Mouse (Mus musculus): ENCODE data around the gene Stra6l. TPM values are rescaled to one million over a fixed set of nuclear protein-coding genes. Genes with fewer than 3 reads are reported as not detected.

Gene Stra6l
- polyA plus RNA-seq, 1 experiment from 2014 or later = not detected

DNA sequence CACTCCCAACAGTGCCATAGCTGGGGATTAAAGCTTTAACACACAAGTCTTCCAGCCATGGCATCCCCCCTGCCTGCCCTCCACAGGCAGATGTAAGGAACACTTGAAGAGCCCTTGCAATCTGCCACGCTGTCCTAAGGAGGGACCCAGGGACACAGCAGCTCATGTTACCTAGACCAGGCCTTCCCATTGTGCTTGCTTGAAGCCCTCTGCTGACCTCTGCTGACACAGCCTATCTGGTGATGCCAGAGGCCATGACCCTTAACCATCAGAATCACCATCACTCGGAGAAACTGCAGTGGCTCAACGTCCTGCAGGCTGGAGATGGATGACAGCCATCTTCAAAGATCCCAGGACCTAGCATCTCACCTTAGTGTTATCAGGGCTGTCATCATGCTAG, 26.5 kb upstream of the Stra6l start:
- Histone ChIP-seq H3K27me3 (peaks cover 70% of the 10 kb centered on the region), H3K9ac (no peak overlapping the region), H3K4me3 (no peak overlapping the region), H3K4me1 (peaks cover 28% of the 10 kb centered on the region), H3K27ac (no peak overlapping the region), H3K4me2 (no peak overlapping the region), H3K9me3 (no peaks in the 10 kb centered on the region), H3K36me3 (no peaks in the 10 kb centered on the region)
- ATAC-seq (ENCODE audit: insufficient number of reproducible peaks, insufficient read depth, low FRiP score, low TSS enrichment, low read depth) = no peak
- WGBS = 19% methylated on average over 3 of the region's 3 CpGs

DNA sequence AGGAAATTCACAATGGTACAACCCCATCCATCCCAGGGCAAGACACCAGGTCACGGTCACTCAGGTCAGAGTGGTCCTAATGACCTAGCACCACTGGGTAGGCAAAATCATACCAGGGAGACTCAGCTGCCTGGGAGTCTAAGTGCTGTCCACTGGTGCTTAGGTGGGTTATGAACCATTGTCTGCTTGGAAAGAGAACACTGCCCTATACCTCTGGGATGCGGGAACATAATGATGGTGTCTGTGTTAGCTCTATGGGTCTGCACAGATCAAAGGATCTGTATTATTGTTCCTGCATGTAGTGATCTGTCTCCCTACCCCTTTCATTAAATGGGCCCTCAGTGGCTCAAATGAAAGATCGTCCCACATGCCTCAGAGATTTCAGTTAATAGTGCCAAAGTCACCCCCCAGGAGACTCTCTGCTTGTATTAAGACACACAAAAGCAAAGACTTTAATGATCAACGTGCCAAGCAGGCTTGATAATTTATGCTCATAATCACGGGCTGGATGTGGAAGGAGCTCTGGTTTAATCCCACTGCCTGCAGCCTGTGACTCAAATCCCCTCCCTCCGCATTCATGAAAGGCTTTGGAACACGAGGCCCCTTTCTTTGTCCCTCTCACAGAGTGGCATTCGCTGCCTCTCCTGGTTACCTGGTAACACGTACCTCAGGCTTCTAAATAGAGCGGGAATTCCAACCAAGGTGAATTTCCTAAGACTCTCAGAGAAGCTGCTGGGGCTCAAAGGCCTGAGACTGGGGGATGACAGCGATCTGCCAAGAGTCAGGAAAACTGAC, 25.5 kb upstream of the Stra6l start:
- no peaks in the 10 kb centered on the region for H3K9me3 ChIP-seq
- H3K36me3 ChIP-seq = no peaks in the 10 kb centered on the region
- H3K9ac ChIP-seq = no peak overlapping the region
- H3K4me3 ChIP-seq = no peak overlapping the region
- ATAC-seq (ENCODE audit: insufficient number of reproducible peaks, insufficient read depth, low FRiP score, low TSS enrichment, low read depth) = no peak
- H3K4me2 ChIP-seq = no peak overlapping the region
- no peak overlapping the region for H3K27ac ChIP-seq
- H3K27me3 ChIP-seq = peaks cover 80% of the 10 kb centered on the region
- H3K4me1 ChIP-seq = peaks cover 28% of the 10 kb centered on the region
- WGBS = 26% methylated on average over 11 of the region's 11 CpGs

DNA sequence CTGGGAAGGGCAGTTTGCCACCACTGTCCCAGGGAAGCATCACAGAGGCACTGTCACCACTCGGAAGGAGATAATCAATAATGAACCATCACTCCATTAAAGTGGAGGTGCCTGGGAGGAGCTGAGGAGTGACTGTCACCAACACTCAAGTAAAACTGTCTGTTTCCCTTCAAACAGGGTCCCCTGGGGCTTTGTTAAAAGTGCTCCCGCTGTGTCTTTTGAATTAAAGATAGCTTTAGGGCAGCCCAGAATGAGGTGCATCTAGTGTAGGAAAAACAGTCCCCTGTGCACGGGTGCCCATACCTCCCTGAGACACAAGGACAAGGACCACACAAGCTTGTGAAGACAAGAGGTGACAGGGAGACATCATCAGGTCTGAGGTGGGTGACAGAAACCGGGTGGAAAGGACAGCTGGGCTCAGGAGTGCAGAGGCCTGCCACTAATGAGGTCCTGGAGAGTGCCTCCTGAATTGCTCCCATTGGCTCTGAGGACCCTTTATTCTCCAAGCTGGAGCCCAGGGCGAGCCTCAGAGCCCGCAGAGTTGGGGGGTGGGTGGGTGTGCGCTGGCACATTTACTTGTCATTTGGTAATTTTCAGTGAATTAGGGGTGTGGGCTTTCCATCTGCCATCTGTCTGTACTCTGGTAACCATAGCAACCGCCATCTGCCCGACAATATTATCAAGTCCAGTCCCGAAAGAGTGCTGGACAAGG, 24.3 kb upstream of the Stra6l start:
- H3K9ac ChIP-seq = no peak overlapping the region
- H3K4me2 ChIP-seq = no peak overlapping the region
- no peaks in the 10 kb centered on the region for H3K9me3 ChIP-seq
- no peak overlapping the region for H3K27ac ChIP-seq
- H3K4me1 ChIP-seq = peaks cover 18% of the 10 kb centered on the region
- H3K36me3 ChIP-seq = no peaks in the 10 kb centered on the region
- ATAC-seq (ENCODE audit: insufficient number of reproducible peaks, insufficient read depth, low FRiP score, low TSS enrichment, low read depth) = no peak
- 5% methylated on average over 10 of the region's 10 CpGs for WGBS
- peaks cover 88% of the 10 kb centered on the region for H3K27me3 ChIP-seq
- H3K4me3 ChIP-seq = no peak overlapping the region

DNA sequence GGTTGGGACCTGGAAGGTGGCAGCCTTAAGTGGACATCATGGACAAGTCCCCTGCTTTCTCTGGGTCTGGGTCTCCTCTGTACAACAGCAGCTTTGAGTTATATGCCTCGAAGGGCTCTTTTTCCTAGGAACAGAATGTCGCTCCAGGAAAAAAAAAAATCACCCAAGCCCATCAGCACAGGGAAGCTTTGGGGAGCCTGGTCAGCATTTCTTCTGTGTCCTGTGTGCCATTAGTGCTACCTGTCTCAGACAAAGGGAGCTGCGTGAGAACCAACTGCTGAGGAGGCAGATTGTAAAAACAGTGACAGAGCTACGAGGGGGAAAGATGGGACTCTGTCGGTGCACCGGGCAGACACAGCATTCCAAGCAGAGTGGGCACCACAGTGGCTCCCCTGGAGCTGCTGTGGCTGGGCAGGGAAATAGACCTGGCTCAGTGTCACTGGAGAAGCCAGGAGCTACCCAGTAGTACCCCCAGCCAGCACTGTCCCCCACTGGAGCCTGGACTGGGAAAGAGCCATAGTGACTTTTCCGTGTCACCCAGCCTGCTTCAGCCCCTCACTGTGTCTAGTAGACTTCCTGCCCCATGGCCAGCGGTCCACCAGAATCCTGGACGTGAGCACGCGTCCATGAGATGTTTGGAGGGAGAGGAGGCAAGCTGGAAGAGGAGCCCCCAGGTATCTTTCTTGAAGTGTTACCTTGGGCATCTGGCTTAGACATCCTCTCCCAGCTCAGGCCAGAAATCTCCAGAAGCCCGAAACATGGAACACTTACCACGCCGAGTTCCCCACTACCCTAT, 23.5 kb upstream of the Stra6l start:
- Histone ChIP-seq H3K36me3 (no peaks in the 10 kb centered on the region), H3K9me3 (no peaks in the 10 kb centered on the region), H3K9ac (no peak overlapping the region), H3K27ac (no peak overlapping the region), H3K4me3 (no peak overlapping the region), H3K4me2 (no peak overlapping the region), H3K27me3 (peaks cover 96% of the 10 kb centered on the region), H3K4me1 (peaks cover 10% of the 10 kb centered on the region)
- no peak for ATAC-seq (ENCODE audit: insufficient number of reproducible peaks, insufficient read depth, low FRiP score, low TSS enrichment, low read depth)
- 28% methylated on average over 14 of the region's 14 CpGs for WGBS

DNA sequence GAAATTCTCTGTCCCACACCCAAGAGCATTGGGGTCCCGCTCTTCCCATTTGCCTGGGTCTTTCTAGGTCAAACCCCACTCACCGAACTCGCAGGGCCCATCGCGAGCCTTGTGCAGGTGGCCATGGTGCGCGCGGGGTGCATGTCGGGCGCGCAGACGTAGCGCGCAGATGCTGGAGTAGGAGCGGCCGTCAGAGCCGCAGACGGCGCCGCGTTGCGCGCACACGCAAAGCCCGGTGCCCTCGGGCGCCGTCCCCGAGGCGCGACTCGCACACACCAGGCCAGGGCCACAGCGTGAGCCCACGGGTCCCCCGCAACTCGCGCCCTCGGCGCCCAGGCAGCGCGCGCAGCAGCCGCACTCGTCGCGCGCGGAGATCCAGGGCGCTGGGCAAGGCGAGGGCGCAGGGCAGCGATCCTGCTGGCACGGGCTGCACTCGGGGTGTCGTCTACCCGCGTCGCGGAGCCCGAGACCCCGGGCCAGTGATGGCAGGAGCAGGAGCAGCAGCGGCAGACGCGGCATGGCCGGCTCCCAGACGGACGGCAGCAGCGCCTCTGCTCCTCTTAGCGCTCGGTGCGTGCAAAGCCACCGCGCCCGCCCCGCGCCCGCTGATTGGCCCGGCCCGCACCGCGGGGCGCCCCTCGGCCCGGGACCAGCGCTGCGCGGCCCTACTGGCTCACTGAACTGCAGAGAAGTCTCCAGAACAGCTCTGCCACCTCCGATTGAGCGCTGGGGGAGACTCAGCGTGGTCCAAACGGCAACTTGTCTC, 22.0 kb upstream of the Stra6l start, which contains the start of gene Igfbpl1:
Gene Igfbpl1, minus strand, starts transcription at position 649 of the 766 bp plus-strand sequence.
- Histone ChIP-seq H3K36me3 (no peaks in the 10 kb centered on the region), H3K4me3 (peak within 1 kb of the TSS; percentile 48), H3K9me3 (no peaks in the 10 kb centered on the region), H3K27ac (no peak within 1 kb of the TSS), H3K9ac (peak within 1 kb of the TSS; percentile 46; the same call in 1 of the 2 replicates), H3K4me2 (peak within 1 kb of the TSS; percentile 81), H3K27me3 (peaks cover 98% of the 10 kb centered on the region), H3K4me1 (peaks cover 10% of the 10 kb centered on the region)
- WGBS = 2% methylated on average over 84 of the region's 91 CpGs
- no peak for ATAC-seq (ENCODE audit: insufficient number of reproducible peaks, insufficient read depth, low FRiP score, low TSS enrichment, low read depth)

DNA sequence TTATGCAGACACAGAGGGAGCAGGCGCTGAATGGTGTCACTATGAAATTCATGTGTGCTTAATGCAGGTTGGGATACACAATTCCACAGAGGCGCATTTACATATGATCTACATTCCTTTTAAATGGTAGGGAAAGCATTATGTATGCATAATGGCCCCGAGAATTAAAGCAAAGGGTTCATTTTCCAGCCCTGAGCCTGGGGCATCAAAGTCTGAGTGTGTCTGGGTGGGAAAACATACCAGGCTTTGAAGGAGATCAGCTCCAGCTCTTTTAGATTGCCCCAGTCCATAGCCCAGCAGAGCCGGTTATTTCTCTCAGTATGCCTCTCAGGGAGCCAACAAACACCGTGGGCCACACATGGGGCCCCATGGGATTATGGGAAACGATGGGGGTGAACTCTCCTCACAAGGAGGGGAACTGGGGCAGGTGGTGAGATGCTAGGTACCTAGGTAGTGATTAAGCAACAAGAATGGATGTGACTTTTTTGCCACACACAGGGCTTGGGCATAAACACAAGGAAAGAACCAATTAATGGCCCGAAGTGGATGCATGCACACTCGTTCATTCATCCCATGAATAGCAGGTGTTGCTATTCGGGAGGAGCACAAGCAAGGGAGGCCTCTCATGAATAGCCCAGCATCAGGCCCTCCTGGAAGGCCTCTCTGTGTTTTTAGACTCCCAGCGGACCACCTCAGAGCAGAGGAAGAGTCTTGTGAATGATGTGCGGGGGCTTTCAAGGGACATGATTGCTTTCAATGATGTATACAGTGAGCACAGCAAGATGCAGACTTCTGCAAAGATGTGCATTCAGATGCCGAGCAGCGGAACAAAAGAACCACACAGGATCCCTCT, 18.3 kb upstream of the Stra6l start:
- Histone ChIP-seq H3K4me2 (no peak overlapping the region), H3K9me3 (no peaks in the 10 kb centered on the region), H3K4me1 (peaks cover 10% of the 10 kb centered on the region), H3K27me3 (peaks cover 68% of the 10 kb centered on the region), H3K4me3 (no peak overlapping the region), H3K36me3 (no peaks in the 10 kb centered on the region), H3K27ac (no peak overlapping the region), H3K9ac (no peak overlapping the region)
- 52% methylated on average over 13 of the region's 13 CpGs for WGBS
- no peak for ATAC-seq (ENCODE audit: insufficient number of reproducible peaks, insufficient read depth, low FRiP score, low TSS enrichment, low read depth)

DNA sequence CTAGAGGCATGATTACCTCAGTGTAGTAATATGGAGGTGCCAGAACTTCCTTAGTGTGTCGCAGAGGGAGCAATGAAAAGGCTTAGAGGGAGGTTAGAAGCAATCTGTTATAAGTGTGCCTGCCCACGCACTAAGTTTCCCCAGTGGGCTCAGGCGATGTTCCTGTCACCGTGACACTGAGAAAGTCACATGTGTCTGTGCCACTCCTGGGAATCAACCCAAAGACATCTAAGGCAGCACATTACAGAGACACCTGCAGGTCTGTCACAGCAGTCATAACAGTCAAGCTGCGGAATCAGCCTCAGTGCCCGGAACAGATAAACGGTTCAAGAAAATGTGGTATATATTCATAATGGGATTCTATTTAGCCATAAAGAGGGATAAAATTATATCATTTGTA, 16.5 kb upstream of the Stra6l start:
- H3K4me3 ChIP-seq = no peak overlapping the region
- no peak overlapping the region for H3K9ac ChIP-seq
- no peak for ATAC-seq (ENCODE audit: insufficient number of reproducible peaks, insufficient read depth, low FRiP score, low TSS enrichment, low read depth)
- no peaks in the 10 kb centered on the region for H3K36me3 ChIP-seq
- no peak overlapping the region for H3K27ac ChIP-seq
- WGBS = 89% methylated on average over 7 of the region's 7 CpGs
- H3K4me1 ChIP-seq = no peaks in the 10 kb centered on the region; the same call in 1 of the 2 replicates
- peaks cover 49% of the 10 kb centered on the region for H3K27me3 ChIP-seq
- no peak overlapping the region for H3K4me2 ChIP-seq
- no peaks in the 10 kb centered on the region for H3K9me3 ChIP-seq

DNA sequence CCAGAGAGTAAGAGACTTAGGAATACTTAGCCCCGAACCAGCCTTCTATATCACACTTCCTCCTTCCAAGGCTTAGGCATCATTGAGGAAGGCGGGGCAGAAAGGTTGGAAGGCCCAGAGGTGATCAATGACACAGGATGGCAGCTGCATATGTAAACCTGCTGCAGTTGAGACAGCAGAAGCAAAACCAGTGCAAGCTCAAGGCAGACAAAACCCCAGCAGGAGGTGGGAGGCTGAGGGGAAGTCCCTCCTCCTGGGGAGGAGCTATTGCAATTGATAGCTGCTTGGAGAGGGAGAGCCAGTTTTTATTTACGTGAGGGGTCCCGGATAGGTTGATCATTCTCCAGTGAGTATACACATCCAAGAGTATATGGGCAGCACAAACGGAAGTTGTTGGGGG, 15.0 kb upstream of the Stra6l start:
- H3K4me3 ChIP-seq = no peak overlapping the region
- ATAC-seq (ENCODE audit: insufficient number of reproducible peaks, insufficient read depth, low FRiP score, low TSS enrichment, low read depth) = no peak
- WGBS = 40% methylated on average over 5 of the region's 5 CpGs

DNA sequence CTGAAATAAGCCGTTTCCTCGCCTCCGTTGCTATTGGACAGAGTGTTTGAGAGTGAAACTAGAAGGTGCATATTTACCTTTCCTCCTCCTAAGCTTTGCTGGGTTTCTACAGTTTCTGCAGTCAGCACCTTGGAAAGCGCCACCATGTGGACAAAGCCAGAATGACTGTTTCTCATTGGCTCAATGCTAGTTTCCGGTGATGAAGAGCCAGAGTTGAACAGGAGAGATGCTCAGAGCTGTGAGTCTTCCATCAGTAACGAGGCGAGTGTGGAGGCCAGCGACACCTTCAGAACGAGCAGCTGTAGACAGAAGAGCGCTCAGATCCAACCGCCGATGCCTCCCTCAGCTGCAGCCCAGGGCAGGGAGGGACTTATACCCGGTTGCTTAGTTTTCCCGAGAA, 4.1 kb upstream of the Stra6l start:
- H3K36me3 ChIP-seq = no peaks in the 10 kb centered on the region
- no peak overlapping the region for H3K4me2 ChIP-seq
- no peaks in the 10 kb centered on the region for H3K4me1 ChIP-seq
- H3K27ac ChIP-seq = no peak overlapping the region
- ATAC-seq (ENCODE audit: insufficient number of reproducible peaks, insufficient read depth, low FRiP score, low TSS enrichment, low read depth) = no peak
- H3K9me3 ChIP-seq = no peaks in the 10 kb centered on the region
- H3K9ac ChIP-seq = no peak overlapping the region
- 44% methylated on average over 14 of the region's 14 CpGs for WGBS
- H3K27me3 ChIP-seq = 0 out of 2 replicates have a peak, but pooled peaks cover 2% of the 10 kb centered on the region
- H3K4me3 ChIP-seq = no peak overlapping the region

More for the DNA sequence above, 15.0 kb upstream of the Stra6l start:
- H3K36me3 ChIP-seq = no peaks in the 10 kb centered on the region
- H3K27me3 ChIP-seq = peaks cover 34% of the 10 kb centered on the region
- H3K4me2 ChIP-seq = no peak overlapping the region
- H3K9me3 ChIP-seq = no peaks in the 10 kb centered on the region
- H3K4me1 ChIP-seq = no peaks in the 10 kb centered on the region
- H3K9ac ChIP-seq = no peak overlapping the region
- H3K27ac ChIP-seq = no peak overlapping the region

DNA sequence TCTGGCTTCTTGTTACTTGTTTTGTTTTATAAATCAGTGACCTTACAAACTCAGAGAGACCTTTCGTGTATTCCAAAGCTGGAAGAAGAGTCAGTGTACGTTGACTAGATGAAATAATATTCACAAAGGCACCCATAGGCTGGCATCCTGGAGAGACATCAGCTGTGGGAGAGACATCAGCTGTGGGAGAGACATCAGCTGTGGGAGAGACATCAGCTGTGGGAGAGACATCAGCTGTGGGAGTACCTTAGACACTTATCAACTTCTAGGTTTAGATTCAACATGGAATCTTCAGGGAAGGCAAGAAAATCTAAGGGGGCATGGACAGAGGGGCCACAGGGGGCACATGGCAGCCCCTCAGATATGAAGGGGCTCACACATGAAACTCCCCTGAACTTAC, 2.2 kb upstream of the Stra6l start:
- Histone ChIP-seq H3K4me1 (no peaks in the 10 kb centered on the region), H3K27ac (no peak overlapping the region), H3K36me3 (no peaks in the 10 kb centered on the region), H3K27me3 (peaks cover 2% of the 10 kb centered on the region; the same call in 1 of the 2 replicates), H3K9me3 (no peaks in the 10 kb centered on the region), H3K4me2 (no peak overlapping the region), H3K4me3 (no peak overlapping the region), H3K9ac (no peak overlapping the region)
- no peak for ATAC-seq (ENCODE audit: insufficient number of reproducible peaks, insufficient read depth, low FRiP score, low TSS enrichment, low read depth)
- WGBS = 91% methylated on average over 2 of the region's 2 CpGs
